Mouse (Mus musculus) hindbrain, embryonic 10.5 days (tissue): ENCODE measurements around the gene Akna. TPM values are rescaled to one million over a fixed set of nuclear protein-coding genes. Genes with fewer than 3 reads are reported as not detected.

Experiments used
- DNase-seq: peaks from one replicate; pipeline ENCODE4 v3.0.0-alpha.2; 2017; ENCODE audit warnings: low spot score
- H3K27ac ChIP-seq: fragments of 300-500 bp; sonication (generic); 2 replicates; pipeline ENCODE4 v1.5.1; 2016; ENCODE audit warnings: mild to moderate bottlenecking, moderate library complexity
- H3K27me3 ChIP-seq: fragments of 300-500 bp; sonication (generic); 2 replicates; pipeline ENCODE4 v1.6.1; 2016; ENCODE audit warnings: mild to moderate bottlenecking; ENCODE audit not compliant: poor library complexity, insufficient read depth, severe bottlenecking
- H3K36me3 ChIP-seq: fragments of 300-500 bp; sonication (generic); 2 replicates; pipeline ENCODE4 v1.6.1; 2016; ENCODE audit warnings: mild to moderate bottlenecking, moderate library complexity
- H3K4me1 ChIP-seq: fragments of 300-500 bp; sonication (generic); replicated peaks from 2 replicates; pipeline ENCODE4 v1.6.1; 2016; ENCODE audit warnings: mild to moderate bottlenecking
- H3K4me3 ChIP-seq: fragments of 300-500 bp; sonication (generic); 2 replicates; pipeline ENCODE4 v1.5.1; 2016; ENCODE audit warnings: mild to moderate bottlenecking, moderate library complexity
- H3K9me3 ChIP-seq: fragments of 300-500 bp; sonication (generic); 2 replicates; pipeline ENCODE4 v1.6.1; 2016; ENCODE audit warnings: mild to moderate bottlenecking, moderate library complexity
- WGBS: fragments of 180-500 bp; shearing (Covaris S2); methylation state at CpG from one replicate; pipeline ENCODE4 v1.1.7; 2016; 5-methylcytosine and 5-hydroxymethylcytosine counted together
- polyA plus RNA-seq: library from polyadenylated mRNA; unstranded; fragments of >200 nt; fragmentation: Nextera tagmentation; extraction: Ambion mirVana; gene quantifications from 2 replicates; pipeline ENCODE4 v1.2.1, GENCODE M21; 2016

Gene Akna
- polyA plus RNA-seq = 10.8 and 13.0 TPM in 2 replicates

DNA sequence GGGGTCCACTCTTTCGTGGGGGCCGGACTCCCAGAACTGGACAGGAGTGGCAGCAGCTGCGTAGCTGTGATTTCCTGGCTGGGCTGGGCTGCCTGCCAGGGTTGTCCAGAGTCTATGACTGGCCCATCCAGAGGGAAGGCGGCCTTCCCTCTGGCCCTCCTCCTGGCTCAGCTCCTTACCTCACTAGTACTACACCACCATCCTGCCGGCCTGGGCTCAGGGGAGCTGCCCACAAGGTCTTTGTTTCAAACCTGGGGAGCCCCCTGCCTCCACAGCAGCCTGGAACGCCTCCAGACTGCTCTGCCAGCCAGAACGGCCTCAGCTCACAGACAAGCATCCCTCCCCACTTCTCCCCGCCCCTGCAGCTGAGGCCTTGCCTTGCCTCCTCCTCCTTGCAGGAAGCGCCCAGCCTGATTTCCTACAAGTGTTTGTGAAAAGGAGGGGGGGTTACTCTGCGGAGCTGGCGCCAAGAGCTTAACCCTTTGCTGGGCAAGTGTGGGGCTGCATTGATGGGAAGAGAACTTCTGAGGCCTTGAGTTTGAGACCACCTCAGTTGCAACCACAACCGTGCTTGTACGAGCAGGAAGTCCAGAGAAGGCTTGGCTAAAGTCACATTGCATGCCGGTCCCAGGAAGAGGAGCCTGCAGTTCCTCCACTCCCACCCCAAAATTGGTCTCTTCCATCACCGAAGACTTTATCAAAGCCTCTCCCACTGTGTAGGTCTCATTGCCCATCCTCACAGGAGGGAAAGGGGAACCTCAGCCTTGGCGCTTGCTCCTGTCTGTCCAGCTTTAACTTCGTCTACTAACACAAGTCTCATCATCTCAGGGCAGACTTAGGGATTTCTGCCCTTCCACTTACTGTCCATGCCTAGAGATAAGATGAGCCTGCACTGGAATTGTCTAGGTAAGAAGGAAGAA is at the start of gene Akna:
Gene Akna, minus strand, starts transcription at position 315 of the 920 bp plus-strand sequence.
- WGBS = 18% methylated on average over 17 of the region's 17 CpGs
- no peaks in the 10 kb centered on the region for H3K9me3 ChIP-seq
- H3K27ac ChIP-seq = peak within 1 kb of the TSS; percentile 90
- H3K4me3 ChIP-seq = peak within 1 kb of the TSS; percentile 40
- no peaks in the 10 kb centered on the region for H3K27me3 ChIP-seq
- 0 out of 2 replicates have a peak, but pooled peaks cover 4% of the 10 kb centered on the region for H3K36me3 ChIP-seq
- H3K4me1 ChIP-seq = peaks cover 72% of the 10 kb centered on the region
- peak; percentile 80 for DNase-seq

- Histone ChIP-seq H3K36me3 (peaks cover 32% of the 10 kb centered on the region), H3K27ac (no peak overlapping the region), H3K4me1 (peaks cover 7% of the 10 kb centered on the region), H3K27me3 (no peaks in the 10 kb centered on the region; the same call in 1 of the 2 replicates), H3K9me3 (0 out of 2 replicates have a peak, but pooled peaks cover 8% of the 10 kb centered on the region), H3K4me3 (no peak overlapping the region)
- DNase-seq = no peak
- 82% methylated on average over 3 of the region's 3 CpGs for WGBS
Observed at GRCm38 (mm10) chr4:63452555-63452954, 49.4 kb upstream of the Akna start.

DNA sequence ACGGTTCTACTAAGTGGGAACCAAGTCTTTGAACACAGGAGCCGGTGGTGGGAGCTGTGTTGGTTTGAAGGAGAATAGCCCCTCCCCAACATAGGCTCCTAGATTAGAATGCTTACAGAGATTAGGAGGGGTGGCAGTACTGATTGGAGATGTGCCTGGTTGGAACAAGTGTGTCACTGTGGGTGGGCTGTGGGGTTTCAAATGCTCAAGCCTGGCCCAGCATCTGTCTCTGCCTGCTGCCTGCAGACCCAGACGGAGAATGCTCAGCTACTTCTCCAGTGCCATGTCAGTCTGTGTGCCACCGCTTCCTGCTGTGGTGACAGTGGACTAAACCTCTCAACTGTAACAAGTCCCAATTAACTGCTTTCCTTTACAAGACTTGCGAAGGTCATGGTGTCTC is 47.4 kb upstream of the Akna start:
- no peak for DNase-seq
- H3K4me1 ChIP-seq = no peaks in the 10 kb centered on the region

DNA sequence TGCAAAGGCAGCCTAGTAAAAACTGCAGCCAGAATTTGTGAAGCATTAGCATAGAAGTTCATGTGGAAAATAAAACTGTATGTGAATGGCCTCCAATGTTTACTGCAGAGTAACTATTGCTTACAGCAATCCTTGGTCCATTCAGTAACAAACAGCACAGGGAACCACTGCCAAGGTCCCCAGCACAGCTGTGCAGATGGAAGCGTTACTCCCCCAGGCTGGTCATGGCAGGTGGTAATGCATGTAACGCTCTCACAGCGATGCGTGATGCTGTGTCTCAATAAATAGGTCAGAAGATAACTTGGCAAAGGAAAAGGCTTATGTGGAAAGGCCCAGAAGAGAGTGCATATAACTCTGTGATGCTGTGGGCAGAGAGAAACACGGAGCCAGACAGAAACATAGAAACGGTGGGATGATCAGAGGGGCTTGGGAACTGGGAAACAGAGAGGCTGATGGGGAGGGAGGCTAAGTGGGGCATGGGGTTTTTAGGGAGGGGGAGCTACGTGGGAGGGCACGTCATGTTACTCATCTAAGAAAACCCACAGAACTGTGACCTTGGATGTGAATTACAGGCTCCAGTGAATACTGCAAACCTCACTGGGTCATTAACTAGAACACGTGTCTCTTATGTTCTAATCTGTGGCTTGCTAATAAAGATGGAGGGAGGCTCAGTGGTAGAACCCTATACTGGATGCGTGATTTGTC is 41.4 kb upstream of the Akna start:
- DNase-seq = no peak
- no peak overlapping the region for H3K27ac ChIP-seq
- H3K4me1 ChIP-seq = no peaks in the 10 kb centered on the region
- no peaks in the 10 kb centered on the region for H3K27me3 ChIP-seq
- WGBS = 91% methylated on average over 10 of the region's 10 CpGs
- peaks cover 28% of the 10 kb centered on the region for H3K36me3 ChIP-seq
- H3K4me3 ChIP-seq = no peak overlapping the region
- H3K9me3 ChIP-seq = peaks cover 10% of the 10 kb centered on the region; the same call in 1 of the 2 replicates

More for the DNA sequence above, 47.4 kb upstream of the Akna start:
- Histone ChIP-seq H3K27me3 (no peaks in the 10 kb centered on the region), H3K9me3 (peaks cover 14% of the 10 kb centered on the region; the same call in 1 of the 2 replicates), H3K4me3 (no peak overlapping the region), H3K27ac (no peak overlapping the region), H3K36me3 (peaks cover 41% of the 10 kb centered on the region)
- 91% methylated on average over 5 of the region's 5 CpGs for WGBS

GRCm38 (mm10) chr4:63443101-63443500 is 39.9 kb upstream of the Akna start:
- DNase-seq = no peak
- Histone ChIP-seq H3K4me1 (0 out of 2 replicates have a peak, but pooled peaks cover under 1% of the 10 kb centered on the region), H3K9me3 (peaks cover 6% of the 10 kb centered on the region; the same call in 1 of the 2 replicates), H3K27me3 (no peaks in the 10 kb centered on the region), H3K27ac (no peak overlapping the region), H3K36me3 (peaks cover 21% of the 10 kb centered on the region), H3K4me3 (no peak overlapping the region)
- 85% methylated on average over 2 of the region's 2 CpGs for WGBS

DNA sequence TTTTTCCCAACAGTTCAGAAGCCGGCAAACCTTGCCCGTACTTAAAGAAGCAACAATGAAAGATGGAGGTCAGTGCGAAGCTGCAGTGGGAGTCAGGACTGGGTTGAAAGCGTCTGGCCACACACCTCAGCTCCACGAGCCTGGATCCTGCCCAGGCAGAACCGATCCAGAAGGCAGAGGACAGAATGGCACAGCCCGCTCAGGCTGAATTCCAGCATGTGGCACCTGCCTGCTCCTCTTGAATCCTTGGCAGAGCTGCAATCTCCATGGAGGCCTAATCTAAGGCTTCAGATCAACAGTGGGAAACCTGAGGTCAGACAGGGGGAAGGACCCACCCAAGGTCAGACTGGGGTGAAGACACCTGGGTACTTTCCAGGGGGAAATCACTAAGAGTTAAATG is 38.5 kb upstream of the Akna start:
- WGBS = 91% methylated on average over 7 of the region's 7 CpGs
- DNase-seq = no peak

DNA sequence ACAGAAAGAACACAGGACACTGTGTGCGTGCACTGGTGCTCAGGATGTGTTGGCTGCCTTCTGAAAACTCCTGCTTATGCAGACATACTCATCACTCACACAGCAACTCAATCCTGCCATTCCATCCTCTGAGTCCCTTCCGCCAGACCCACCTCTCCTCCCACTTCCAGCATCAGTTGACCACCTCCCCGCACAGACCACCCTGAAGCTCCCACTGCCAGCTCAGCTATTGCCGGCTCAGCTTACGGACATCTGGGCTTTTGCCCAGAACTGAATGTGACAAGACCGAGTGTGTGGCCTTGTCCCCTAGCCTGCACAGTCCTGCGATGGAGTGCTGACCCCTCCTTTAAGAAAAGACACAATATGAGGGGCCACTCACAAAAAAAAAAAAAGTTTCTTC is 37.1 kb upstream of the Akna start:
- Histone ChIP-seq H3K27ac (no peak overlapping the region), H3K9me3 (no peaks in the 10 kb centered on the region), H3K27me3 (no peaks in the 10 kb centered on the region), H3K4me3 (no peak overlapping the region), H3K4me1 (peaks cover 11% of the 10 kb centered on the region; the same call in 1 of the 2 replicates), H3K36me3 (peaks cover 12% of the 10 kb centered on the region; the same call in 1 of the 2 replicates)
- DNase-seq = no peak
- WGBS = 70% methylated on average over 7 of the region's 7 CpGs

More for the DNA sequence above, 38.5 kb upstream of the Akna start:
- H3K9me3 ChIP-seq = peaks cover 5% of the 10 kb centered on the region; the same call in 1 of the 2 replicates
- H3K27ac ChIP-seq = no peak overlapping the region
- H3K36me3 ChIP-seq = peaks cover 18% of the 10 kb centered on the region
- H3K4me1 ChIP-seq = peaks cover 11% of the 10 kb centered on the region; the same call in 1 of the 2 replicates
- no peaks in the 10 kb centered on the region for H3K27me3 ChIP-seq
- no peak overlapping the region for H3K4me3 ChIP-seq

DNA sequence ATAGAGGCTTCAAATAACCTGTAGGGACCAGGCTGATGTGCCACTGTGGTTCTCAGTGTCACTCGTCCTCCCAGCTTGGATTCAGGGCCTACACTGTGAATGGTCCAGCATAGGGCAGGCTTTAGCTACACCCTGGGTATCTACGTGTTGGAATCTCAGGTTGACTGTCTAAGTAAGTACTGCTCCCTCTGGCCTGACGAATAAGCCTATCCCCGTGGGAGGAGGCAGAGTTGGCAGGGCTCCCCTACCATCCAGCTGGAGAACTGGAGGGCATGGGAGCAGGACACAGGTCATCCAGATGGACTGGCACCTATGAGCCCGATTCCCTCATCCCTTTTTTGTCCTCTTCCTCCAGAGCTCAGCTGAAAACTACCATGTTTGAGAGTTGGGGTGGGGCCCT is 34.8 kb upstream of the Akna start:
- Histone ChIP-seq H3K27ac (0 out of 2 replicates have a peak overlapping the region, but pooled peaks have one; percentile 45), H3K36me3 (peaks cover 28% of the 10 kb centered on the region; the same call in 1 of the 2 replicates), H3K27me3 (no peaks in the 10 kb centered on the region), H3K9me3 (no peaks in the 10 kb centered on the region), H3K4me3 (no peak overlapping the region), H3K4me1 (peaks cover 11% of the 10 kb centered on the region; the same call in 1 of the 2 replicates)
- WGBS = 89% methylated on average over 5 of the region's 5 CpGs
- no peak for DNase-seq

- Histone ChIP-seq H3K4me1 (peaks cover 11% of the 10 kb centered on the region; the same call in 1 of the 2 replicates), H3K27me3 (no peaks in the 10 kb centered on the region), H3K36me3 (peaks cover 34% of the 10 kb centered on the region), H3K4me3 (no peak overlapping the region), H3K27ac (0 out of 2 replicates have a peak overlapping the region, but pooled peaks have one; percentile 45), H3K9me3 (no peaks in the 10 kb centered on the region)
- no peak for DNase-seq
- 86% methylated on average over 16 of the region's 16 CpGs for WGBS
Observed at GRCm38 (mm10) chr4:63437119-63437815, 34.1 kb upstream of the Akna start.

- Histone ChIP-seq H3K4me3 (no peak overlapping the region), H3K4me1 (peaks cover 11% of the 10 kb centered on the region; the same call in 1 of the 2 replicates), H3K36me3 (peaks cover 48% of the 10 kb centered on the region), H3K9me3 (no peaks in the 10 kb centered on the region), H3K27ac (no peak overlapping the region), H3K27me3 (no peaks in the 10 kb centered on the region)
- no peak for DNase-seq
- WGBS = 82% methylated on average over 9 of the region's 9 CpGs
Observed at GRCm38 (mm10) chr4:63435402-63435801, 32.2 kb upstream of the Akna start.

- Histone ChIP-seq H3K9me3 (no peaks in the 10 kb centered on the region), H3K27ac (no peak overlapping the region), H3K27me3 (no peaks in the 10 kb centered on the region), H3K4me1 (peaks cover 20% of the 10 kb centered on the region), H3K4me3 (no peak overlapping the region), H3K36me3 (peaks cover 50% of the 10 kb centered on the region)
- DNase-seq = no peak
- 76% methylated on average over 5 of the region's 5 CpGs for WGBS
Observed at GRCm38 (mm10) chr4:63431098-63431497, 27.9 kb upstream of the Akna start.

- no peak for DNase-seq
- H3K27ac ChIP-seq = no peak overlapping the region
- H3K36me3 ChIP-seq = peaks cover 50% of the 10 kb centered on the region
- H3K4me3 ChIP-seq = no peak overlapping the region
- H3K9me3 ChIP-seq = no peaks in the 10 kb centered on the region
- 43% methylated on average over 3 of the region's 3 CpGs for WGBS
- no peaks in the 10 kb centered on the region for H3K27me3 ChIP-seq
- H3K4me1 ChIP-seq = peaks cover 26% of the 10 kb centered on the region
Observed at GRCm38 (mm10) chr4:63430357-63430756, 27.2 kb upstream of the Akna start.
